Mouse (Mus musculus): ENCODE results near the gene Celsr2.

Gene Celsr2

DNA sequence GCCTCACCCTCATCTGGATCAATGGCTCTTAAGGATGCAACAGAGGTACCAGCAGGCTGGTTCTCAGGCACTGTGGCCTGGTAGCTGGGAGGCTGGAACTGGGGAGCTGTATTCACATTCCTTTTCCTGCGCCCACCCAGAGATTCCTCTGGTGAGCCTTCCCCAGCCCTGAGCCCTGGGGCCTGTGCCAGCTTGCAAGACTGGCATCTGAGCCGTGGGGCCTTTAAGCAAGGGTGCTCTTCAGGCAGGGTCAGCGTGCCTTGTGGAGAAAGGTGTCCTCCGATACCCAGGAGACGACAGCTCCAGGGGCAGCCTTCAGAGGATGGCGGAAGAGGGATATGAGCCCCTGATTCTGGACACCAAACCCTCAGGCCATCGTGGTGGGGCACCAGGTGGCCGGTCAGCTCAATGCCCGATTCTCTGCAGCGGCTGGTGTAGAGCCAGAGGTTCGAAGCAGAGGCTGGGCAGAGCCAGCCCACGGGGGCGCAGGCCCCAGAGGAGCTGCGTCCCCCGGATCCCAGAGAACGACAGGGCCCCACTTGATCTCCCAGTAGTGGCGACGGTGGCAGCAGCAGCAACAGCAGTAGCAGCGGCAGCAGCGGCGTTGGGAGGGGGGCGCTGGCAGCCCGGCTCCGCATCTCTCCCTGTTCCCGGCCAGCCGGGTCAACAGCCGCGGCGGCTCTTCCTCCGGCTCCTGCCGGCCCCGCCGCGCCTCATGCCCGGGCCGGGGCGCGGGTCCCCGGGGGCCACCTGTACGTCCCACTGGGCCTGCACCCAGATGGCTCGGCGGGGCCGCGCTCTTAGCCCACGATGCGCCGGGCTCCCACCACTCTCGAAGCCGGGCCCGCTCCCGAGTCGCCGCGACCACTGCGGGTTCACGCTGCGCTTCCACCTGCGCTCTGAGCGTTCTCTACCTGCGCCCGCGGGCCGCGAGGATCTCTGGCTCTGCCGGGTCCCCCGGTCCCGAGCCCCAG, at the start of gene Celsr2:
Gene Celsr2 (minus strand): TSS at position 696 of the 974 bp plus-strand sequence.
- peak; percentile 11 for DNase-seq (ENCODE audit: low read depth, low spot score)

DNA sequence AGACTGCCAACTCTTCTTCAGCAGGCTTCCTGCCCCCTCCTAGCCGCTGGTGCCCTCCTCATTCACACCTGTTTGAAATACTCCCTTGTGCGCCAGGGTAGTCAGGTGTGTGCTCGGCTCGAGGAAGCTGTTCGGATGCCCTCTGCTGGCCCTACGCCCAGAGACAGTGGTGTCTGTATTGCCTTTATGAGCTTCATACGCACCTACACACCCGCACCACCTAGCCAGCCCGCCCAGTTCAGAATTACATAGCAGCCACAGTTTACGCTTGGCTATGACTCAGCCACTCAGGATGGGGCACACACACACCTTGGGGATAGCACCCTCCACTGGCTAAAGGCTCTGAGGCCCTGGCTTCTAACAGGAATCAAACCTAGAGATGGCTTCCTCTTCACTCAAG, 43.5 kb upstream of the Celsr2 start:
- DNase-seq (ENCODE audit: low read depth, low spot score), result no peak

DNA sequence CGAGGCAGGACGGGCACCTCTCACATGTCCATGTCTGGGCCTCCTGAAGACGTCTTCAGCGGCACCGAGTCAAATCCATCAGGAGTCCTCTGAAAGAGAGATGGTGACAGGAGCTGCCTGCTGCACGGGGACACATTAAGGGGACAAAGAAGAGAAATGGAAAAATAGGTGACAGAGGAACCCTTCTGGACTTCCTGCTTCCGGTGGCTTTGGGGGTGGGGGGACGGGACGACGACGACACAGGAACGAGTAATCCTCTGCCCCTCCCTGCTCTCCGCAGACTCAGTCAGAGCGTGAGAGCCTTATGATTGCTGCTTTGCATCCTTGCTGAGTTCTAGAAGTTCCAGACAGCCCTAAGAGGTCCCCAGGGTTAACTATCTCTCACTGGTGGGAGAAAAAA, 43.0 kb upstream of the Celsr2 start:
- no peak for DNase-seq (ENCODE audit: low read depth, low spot score)

DNA sequence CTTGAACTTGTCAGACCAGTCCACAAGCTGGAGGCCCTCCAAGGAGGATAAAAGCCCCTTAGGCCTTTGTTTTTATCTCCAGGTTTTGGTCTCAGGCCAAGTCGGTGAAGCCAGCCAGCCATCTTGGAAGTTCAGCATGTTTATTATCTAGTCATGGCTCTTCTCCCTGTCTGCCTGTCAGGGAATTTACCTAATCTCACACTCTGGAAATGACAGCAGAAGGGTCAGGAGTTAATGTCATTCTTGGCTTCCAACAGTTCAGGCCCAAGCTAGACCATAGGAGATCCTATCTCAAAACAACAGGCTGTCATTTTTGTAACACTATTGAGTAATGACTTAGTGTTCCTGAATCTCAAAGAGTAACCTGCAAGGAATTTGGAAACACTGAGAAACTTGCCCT, 38.8 kb upstream of the Celsr2 start:
- no peak for DNase-seq (ENCODE audit: low read depth, low spot score)

DNA sequence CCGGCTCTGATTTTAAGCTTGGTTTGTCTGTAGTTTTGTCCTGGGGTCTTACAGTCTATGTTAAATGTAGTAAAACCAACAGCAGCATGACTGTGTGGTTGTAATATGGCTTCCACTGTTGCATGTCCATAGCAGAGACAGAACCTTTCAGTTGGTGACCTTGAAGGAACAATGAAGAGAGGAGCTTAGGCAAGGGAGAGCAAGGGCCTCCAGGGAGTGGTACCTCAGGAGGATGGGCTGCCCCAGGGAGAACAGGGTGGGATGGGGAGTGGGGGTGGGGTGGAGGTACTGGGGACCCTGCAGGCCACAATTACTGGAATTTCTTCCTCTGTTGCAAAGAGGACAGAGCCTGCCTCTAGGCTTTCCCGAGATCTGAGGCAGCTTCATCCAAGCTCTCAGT, 36.6 kb upstream of the Celsr2 start:
- no peak for DNase-seq (ENCODE audit: low read depth, low spot score)

DNA sequence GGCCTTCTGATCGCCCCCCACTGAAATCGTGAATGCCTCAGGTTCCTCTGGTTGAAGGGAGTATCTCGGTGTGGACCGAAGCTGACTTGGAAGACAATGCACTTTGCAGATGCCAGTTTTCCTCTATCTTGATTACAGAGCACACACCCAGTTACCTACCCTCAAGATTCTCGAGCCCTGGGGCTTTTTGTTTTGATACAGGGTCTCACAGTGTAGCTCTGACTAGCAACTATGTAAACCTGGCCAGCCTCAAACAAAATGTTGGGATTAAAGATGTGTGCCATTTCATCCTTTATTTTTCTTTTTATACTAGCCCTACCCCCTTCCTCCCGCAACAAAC, 30.0 kb upstream of the Celsr2 start:
- no peak for DNase-seq (ENCODE audit: low read depth, low spot score)

DNA sequence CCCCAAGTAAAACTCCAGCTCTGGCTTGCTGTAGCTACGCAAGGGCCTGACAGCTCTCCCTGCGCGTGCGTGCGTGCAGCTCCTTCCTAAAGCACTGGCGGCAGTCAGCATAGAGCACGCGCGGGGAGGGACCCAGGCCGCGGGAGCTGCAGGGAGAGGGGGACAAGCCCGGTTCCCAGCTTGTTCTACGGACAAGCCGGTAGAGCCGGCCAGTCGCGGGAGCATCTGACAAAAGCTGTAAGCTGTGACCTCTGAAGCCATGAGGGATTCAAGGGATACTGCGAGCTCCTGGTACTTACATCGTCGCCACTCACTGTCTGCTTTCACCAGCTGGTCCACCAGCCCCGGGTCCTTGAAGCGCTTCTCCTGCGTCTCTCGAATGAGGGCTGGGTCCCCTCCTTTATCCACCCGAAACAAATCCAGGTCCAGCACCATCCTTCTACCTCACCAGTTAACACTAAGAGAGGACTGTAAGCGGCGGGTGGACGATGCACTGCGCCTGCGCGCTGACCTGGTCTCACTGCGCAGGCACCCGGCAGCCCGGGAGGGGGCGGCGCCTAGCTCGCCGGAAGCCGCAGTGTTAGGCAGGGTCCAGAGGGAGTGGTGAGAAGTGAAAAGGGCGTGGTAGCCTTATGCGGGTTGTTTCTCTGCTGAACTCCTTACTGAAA, 29.5 kb upstream of the Celsr2 start, which contains the start of gene Sars:
Gene Sars (minus strand): TSS at position 512 of the 668 bp plus-strand sequence.
- peak; percentile 90 for DNase-seq (ENCODE audit: low read depth, low spot score)

DNA sequence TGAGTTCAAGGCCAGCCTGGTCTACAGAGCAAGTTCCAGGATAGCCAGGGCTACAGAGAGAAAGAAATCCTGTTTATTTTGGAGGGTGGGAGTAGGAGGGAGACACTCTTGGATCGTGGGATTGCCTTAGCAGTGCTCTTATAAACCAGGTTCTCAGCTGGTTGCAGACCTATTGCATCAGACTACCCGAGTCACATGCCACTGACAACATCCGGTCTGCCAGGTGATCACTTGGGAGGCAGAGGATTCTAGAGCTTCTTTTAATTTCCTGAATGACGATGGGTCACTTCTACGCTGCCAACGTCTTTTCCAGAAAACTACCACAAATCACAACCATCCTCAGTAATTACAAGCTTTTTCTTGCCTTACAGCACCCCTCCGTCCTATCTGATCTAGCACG, 28.7 kb upstream of the Celsr2 start:
- DNase-seq (ENCODE audit: low read depth, low spot score), result no peak

DNA sequence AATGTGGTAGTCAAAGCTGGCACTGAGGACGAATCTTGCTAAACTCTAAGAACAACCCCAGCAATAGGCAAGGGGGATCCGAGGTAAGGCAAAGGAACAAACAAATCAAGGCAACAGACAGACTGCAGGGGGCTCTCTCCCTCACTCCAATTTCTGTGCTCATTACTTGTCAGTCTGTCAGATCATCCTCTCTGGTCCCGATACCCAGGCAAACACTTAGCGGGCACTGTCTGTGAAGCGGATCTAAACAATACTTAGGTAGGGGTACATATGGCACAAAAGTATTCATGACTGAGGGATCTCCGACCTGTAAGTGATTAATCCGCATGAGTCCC, 21.0 kb upstream of the Celsr2 start:
- no peak for DNase-seq (ENCODE audit: low read depth, low spot score)

DNA sequence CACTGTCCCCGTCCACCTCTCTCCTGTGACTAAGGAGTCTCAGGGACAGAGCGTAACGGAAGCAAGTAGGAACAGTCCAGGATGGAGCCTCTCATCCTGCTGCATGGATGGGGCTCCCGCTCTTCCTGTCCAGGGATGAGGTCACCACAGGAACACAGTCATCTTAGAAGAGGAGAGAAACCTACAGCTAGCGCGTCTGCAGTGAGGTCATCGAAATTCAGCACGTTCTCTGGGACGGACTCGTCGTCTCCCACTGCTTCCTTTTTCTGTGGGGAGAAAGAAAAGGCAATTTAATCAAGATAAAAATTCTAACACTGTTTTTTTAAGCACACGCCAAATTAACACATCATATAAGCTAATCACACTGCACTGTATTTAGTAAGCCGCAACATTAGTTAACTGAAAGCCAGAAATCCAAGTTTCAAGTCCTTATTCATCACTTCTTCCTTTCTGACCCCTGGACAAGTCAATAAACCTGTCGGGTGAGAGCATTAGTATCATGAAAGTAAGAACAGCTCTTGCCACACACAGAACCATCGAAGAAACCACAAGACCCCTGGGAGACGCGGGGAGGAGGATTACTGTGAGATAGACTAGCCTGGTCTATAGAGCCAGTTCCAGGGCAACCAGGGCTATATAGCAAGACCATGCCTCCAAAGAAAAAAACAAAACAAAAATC, 20.5 kb upstream of the Celsr2 start:
- DNase-seq (ENCODE audit: low read depth, low spot score), result no peak

DNA sequence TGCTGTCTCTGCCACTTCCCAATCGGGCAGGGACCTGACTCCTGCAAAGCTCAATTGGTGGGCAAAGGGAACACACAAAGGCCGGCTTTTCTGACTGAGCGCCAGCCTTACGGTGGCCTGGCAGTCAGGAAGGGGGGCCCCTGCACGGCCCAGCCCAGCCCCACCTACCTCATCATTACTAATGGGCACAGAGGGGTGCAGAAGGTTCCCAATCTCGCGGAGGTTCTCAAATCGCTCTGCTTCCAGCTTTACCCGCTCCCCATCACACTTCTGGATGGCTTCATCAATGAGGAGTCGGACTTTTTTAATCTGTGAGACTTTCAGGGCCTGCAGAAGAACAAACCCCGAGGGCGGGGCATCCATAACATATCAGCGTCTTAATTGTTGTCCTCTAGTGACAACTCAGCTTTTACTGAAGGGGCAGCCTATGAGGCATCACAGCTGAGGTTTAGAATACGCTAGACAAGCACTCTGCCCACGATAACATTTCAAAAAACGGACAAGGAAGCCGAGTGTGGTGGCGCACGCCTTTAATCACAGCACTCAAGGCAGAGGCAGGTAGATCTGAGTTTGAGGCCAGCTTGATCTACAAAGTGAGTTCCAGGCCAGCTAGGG, 18.6 kb upstream of the Celsr2 start:
- no peak for DNase-seq (ENCODE audit: low read depth, low spot score)

DNA sequence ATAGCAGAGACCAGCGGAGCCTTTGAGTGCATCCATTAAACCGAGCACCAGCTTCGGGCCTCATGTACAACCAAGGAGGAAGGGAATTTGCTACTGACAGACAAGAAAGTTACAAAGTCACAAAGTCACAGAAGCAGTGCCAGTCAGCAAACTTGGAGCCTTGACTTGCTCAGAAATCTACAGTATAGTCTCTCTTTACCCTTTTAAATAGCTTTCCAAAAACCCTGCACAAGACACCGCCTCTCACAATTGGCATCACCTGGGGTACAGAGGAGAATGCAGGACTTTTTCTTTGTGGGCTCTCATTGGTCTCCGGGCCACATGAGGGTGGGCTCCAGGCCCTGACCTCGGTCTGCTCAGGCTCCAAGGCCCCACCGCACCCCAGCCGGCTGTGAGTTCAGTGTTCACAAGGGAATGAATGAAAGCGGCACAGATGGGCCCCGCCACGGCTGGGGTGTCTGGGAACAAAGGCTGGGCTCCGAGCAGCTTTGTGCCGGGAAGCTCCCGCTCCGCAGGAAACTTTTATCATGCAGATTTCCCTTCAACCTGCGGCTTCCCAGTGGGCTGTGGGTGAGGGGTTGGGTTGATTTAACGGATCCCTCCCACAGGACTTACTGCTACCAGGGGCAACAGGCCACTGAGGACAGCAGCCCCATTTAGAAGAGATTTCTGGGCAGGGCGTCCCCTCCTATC, 18.0 kb upstream of the Celsr2 start:
- no peak for DNase-seq (ENCODE audit: low read depth, low spot score)

DNA sequence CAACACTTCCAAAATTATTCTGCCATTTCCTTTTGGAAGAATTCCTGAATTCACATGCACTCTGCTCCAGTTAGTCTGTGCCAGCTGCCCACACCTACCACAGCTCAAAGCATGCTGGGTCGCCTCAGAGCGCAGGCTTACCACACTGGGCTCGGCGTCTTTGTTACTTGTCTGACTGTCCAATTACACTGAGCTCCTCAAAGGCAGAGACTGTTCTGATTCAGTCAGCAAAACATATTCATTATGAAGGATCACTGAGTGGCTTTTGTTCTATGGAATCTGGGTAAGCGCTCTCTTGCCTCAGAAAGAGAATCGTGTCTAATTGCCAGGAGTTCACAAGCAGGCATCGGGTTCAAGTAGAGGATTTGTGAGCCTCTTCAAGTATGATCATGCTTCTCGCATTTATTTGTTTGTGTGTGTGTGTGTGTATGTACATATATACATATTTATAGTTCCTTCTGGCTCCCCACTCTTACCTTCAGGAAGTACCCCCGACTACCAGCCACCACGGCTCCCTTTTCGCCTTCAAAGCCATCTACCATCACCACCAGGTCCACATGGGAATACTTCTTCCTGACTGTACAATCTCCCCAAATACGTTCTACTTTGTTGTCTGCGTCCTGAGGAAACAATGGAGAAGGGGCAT, 17.3 kb upstream of the Celsr2 start:
- DNase-seq (ENCODE audit: low read depth, low spot score), result no peak

DNA sequence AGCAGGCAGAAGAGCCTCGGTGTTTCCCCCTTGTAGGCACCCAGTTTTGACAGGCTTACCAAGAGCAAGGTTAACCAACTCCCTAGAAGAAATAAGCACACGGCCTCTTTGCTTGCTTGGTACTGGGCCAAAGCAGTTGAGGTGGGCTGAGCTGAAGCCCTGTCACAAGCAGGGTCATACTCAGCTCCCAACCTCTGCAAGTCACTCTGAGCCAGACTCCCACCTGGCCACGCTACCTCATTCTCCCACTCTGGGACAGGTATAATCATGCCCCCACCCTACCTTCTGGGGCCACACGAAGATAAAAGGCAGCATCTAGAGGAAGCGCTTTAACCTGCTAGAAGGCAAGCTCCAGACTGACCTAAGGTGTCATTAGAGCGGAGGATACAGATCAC, 10.3 kb upstream of the Celsr2 start:
- no peak for DNase-seq (ENCODE audit: low read depth, low spot score)

DNA sequence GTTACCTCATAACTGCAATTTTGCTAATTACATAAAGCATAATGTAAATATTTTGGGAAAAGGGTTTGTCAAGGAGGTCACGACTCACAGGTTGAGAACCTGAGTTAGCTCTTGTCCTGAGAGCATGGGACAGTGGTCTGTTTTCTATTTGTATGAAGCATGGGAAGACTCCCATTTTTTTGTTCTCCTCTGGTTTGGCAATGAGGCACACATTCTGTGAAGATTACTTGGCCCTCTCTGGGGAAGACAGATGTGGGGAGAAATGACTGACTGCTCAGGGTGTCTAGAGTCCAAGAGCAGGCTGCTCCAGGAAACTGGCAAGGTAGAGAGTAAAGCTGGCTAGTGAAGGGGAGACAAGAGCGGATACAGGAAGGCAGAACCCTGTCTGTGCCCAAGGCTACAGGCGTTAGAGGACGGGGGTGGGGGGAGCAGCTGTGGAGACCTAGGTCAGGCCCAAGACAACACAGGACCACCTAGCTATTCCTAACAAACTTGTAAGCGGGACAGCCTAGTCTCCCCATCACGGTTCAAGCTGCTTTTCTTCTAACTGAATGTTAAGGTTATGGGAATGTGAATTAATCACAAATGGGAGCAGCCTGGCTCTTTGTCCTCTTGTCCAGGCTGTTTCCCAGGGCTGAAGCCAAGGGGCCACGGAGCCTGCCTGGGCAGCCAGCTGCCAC, 9.7 kb upstream of the Celsr2 start:
- DNase-seq (ENCODE audit: low read depth, low spot score), result no peak

DNA sequence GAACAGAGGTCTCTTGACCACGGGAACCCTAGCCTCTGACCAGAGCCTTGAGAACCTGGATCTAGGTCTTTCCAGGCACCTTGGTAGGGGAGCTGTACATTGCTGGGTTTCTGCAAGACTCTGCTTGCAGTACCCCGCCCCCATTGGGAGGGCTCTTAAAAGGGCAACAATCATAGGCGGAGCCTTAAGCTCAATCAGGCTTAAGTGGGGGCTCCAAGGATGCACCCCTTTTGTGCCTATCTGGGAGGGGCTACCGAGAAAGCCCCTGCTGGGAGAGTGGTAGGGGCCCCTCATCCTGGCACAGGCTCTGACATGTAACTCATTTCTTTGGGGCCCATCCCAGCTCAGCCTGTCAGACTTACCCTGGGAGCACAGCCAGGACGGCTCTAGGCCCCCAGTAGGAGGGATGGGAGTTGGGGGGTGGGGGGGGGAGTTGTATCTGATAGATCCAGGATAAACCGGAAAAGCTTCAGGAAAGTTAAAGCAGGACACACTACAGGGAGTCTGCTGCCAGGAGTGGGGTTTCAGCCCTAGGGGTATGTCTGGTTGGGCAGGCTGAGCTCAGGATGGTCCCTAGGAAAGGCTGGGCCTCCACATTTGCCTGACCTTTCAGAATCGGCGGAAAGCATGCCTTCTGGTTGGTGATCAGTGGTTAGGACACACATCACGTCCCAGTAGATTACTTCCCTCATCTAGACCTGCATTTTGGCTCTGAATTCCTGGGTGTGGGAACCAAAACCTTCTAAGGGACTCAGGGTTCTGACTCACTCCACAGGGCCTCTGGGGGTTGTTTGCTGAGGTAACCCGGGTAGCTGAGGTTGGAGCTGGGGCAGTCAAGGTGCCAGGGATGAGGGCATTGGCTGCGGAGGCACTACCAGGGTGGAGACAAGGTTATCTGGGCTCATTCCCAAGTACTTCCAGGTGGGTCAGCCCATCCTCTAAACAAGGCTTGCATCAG, 8.8 kb upstream of the Celsr2 start:
- DNase-seq (ENCODE audit: low read depth, low spot score), result peak; percentile 39

DNA sequence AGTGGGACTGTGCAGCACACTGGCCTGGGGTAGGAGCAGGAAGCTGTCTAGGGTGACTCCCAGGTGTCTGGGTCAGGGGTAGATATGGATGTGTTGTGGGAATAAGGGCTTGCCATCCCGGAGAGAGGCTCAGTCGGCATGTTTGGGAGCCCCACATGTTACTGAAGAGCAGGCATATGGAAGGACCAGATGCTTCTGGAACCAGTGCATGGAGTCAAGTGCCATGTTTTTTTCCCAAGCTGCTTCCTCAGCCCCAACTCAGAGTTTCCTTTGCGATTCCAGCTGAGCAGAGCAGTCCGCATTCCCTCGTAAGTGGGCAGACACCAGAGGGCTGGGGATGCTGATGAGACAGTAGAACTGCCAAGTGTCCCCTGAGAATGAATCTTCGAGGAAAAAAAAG, 7.7 kb upstream of the Celsr2 start:
- no peak for DNase-seq (ENCODE audit: low read depth, low spot score)

DNA sequence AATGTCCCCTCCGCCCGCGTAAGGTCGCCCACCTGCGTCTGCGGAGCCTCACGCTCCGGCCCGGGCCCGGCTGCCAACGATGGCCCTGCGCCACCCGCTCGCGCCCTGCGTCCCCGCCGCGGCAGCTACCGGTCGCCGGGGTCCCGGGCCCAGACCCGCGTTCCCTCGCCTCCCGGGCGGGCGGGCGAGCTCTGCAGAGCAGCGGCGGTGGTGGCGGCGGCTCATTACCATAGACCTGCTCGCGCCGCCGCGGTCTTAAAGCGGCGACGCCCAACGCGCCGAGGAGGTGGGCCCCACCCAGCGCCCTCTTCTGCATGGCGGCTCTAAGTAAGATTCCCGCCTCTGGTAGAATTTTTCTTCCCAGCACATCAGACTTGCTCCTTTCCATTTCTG, 475 bp upstream of the Celsr2 start:
- peak; percentile 87 for DNase-seq (ENCODE audit: low read depth, low spot score)

DNA sequence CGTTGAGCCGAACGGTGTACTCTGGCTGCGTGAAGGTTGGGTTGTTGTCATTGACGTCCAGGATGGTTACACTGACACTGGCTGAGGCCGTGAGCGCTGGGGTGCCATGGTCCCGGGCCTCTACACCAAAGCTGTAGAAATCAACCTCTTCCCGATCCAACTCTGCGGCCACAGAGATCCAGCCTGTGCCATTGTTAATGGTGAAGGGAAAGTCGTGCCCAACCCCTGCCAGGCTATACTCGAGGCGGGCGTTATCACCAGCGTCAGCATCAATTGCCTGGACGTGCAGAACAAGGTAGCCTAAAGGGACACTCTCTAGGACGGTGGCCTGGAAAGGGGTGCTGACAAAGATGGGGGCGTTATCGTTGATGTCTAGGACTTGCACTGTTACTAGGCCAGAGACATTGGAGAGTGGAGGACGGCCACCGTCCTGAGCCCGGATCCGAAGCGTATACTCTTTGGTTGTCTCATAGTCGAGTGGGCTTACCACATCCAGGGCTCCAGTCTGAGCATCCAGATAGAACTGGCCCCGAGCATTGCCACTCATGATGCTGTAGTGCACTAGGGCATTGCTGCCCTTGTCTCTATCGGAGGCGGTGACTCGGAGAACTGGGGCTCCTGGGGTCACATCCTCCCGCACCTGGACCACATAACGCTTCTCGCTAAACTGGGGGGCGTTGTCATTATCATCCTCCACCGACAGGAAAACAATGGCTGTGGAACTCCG, 1.6 kb downstream of the Celsr2 start:
- no peak for DNase-seq (ENCODE audit: low read depth, low spot score)

Data from forelimb bud, embryonic 11.5 days (tissue).